Mouse (Mus musculus) cortical plate, adult 2 months (tissue): ENCODE results near the gene Tmco1. TPM values are rescaled to one million over a fixed set of nuclear protein-coding genes. Genes with fewer than 3 reads are reported as not detected.
A peak's percentile ranks its signal among the peaks of the same experiment; 100 is the strongest.

Experiments
- H3K27ac ChIP-seq: fragments of 200-500 bp; 2 replicates; pipeline ENCODE4 v1.5.1; 2012; ENCODE audit warnings: low read length, control low read depth, inconsistent platforms; ENCODE audit not compliant: insufficient read depth
- H3K4me1 ChIP-seq: fragments of 200-500 bp; 2 replicates; pipeline ENCODE4 v1.6.1; 2011; ENCODE audit warnings: low read length; ENCODE audit not compliant: control insufficient read depth, insufficient read depth
- H3K4me3 ChIP-seq: fragments of 200-500 bp; 2 replicates; pipeline ENCODE4 v1.5.1; 2011; ENCODE audit warnings: mild to moderate bottlenecking, low read length, control low read depth; ENCODE audit not compliant: insufficient read depth
- CTCF ChIP-seq: fragments of 200-500 bp; IDR thresholded peaks from 2 replicates; pipeline ENCODE4 v1.5.1; 2011; ENCODE audit warnings: mild to moderate bottlenecking, control low read depth, low read length; ENCODE audit not compliant: insufficient read depth; ENCODE audit errors: extremely low read depth
- POLR2A ChIP-seq: fragments of 200-500 bp; IDR thresholded peaks from 2 replicates; pipeline ENCODE4 v1.6.1; 2011; ENCODE audit warnings: mild to moderate bottlenecking, low read length, control low read depth; ENCODE audit not compliant: insufficient read depth; ENCODE audit errors: extremely low read depth
- polyA plus RNA-seq: library from polyadenylated mRNA; depleted of rRNA; stranded (reverse); fragments of >200 nt; gene quantifications from 2 replicates; pipeline ENCODE4 v1.2.3, GENCODE M21; 2012

The Tmco1 gene
- polyA plus RNA-seq, 1 experiment: 70.4 TPM

GRCm38 (mm10) chr1:167283441-167284257 lies 24.5 kb upstream of the Tmco1 start:
- peak overlapping the region; percentile 74; the same call in 1 of the 2 replicates for H3K27ac ChIP-seq
- H3K4me3 ChIP-seq: peak overlapping the region; percentile 52
- no peak for TF ChIP-seq CTCF
- TF ChIP-seq POLR2A: peak; percentile 61; the same call in 1 of the 2 replicates

GRCm38 (mm10) chr1:167284258-167284836 lies 23.8 kb upstream of the Tmco1 start:
- Histone ChIP-seq H3K4me3 (peak overlapping the region; percentile 52), H3K4me1 (peaks cover 4% of the 10 kb centered on the region), H3K27ac (peak overlapping the region; percentile 74)
- TF ChIP-seq POLR2A (no peak), CTCF (no peak)

More at GRCm38 (mm10) chr1:167283441-167284257, 24.5 kb upstream of the Tmco1 start:
- peaks cover 2% of the 10 kb centered on the region; the same call in 1 of the 2 replicates for H3K4me1 ChIP-seq

- H3K4me1 ChIP-seq: peaks cover 4% of the 10 kb centered on the region
- H3K27ac ChIP-seq: peak overlapping the region; percentile 74
These were observed 23.3 kb upstream of the Tmco1 start for GRCm38 (mm10) chr1:167284837-167285319.

GRCm38 (mm10) chr1:167285320-167285355 lies 23.0 kb upstream of the Tmco1 start, which contains the start of gene Uck2:
Gene Uck2 (minus strand): TSS chr1:167285320.
- Histone ChIP-seq H3K4me1 (peaks cover 4% of the 10 kb centered on the region), H3K4me3 (peak within 1 kb of the TSS; percentile 52), H3K27ac (peak within 1 kb of the TSS; percentile 74)
- TF ChIP-seq POLR2A (no peak), CTCF (no peak)

More at GRCm38 (mm10) chr1:167284837-167285319, 23.3 kb upstream of the Tmco1 start:
- peak overlapping the region; percentile 52 for H3K4me3 ChIP-seq
- TF ChIP-seq CTCF (no peak), POLR2A (peak; percentile 63; the same call in 1 of the 2 replicates)

- peaks cover 4% of the 10 kb centered on the region for H3K4me1 ChIP-seq
- no peak overlapping the region for H3K27ac ChIP-seq
- peak overlapping the region; percentile 52 for H3K4me3 ChIP-seq
- no peak for TF ChIP-seq POLR2A
These were observed 22.8 kb upstream of the Tmco1 start for GRCm38 (mm10) chr1:167285356-167285755.

GRCm38 (mm10) chr1:167287156-167287555 lies 21.0 kb upstream of the Tmco1 start:
- Histone ChIP-seq H3K27ac (no peak overlapping the region), H3K4me1 (peaks cover 4% of the 10 kb centered on the region), H3K4me3 (no peak overlapping the region)
- TF ChIP-seq CTCF: no peak
- no peak for TF ChIP-seq POLR2A

DNA sequence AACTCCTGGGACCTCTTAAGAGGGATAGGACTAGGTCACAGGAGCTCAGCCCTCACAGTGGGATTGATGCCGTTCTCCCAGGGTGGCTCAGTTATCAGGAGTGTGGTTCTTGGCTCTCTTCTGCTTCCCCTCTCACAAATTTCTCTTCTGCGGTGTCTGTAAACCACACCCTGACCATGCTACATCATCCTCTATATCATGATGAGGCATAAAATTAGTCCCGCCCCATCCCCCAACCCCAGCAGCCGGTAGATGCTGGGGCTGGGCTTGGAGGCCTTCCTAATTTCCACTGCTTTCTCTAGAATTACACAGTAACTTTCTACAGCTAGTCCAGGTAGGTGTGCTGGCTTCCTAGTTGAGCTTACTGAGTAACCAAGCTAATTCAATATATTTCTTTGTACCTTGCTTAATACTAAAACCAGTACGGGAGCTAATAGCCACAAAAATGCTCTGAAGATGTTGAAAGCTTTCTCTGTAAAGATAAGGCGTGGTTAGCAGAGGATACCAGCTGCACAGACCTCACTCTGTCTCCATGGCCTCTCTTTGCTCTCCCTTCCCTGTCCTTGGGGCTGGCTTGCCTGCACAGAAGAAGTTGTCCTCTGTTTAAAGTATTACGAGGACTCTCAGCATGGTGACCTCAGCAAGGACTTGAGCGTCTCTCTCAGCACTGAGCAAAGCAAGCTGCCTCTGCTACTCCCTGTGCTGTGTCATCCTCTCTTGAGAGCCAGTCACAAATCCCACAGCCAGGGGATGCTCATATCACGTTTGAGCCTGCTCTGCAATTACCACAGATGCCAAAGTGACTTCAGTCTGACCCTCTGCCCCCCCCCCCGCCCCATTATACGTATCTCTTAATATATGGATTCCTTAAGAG lies 19.3 kb upstream of the Tmco1 start:
- no peak overlapping the region for H3K27ac ChIP-seq
- H3K4me3 ChIP-seq: no peak overlapping the region
- H3K4me1 ChIP-seq: peaks cover 4% of the 10 kb centered on the region
- TF ChIP-seq POLR2A: no peak
- no peak for TF ChIP-seq CTCF

- Histone ChIP-seq H3K27ac (no peak overlapping the region), H3K4me1 (peaks cover 4% of the 10 kb centered on the region), H3K4me3 (no peak overlapping the region)
- TF ChIP-seq CTCF (no peak), POLR2A (no peak)
These were observed 18.5 kb upstream of the Tmco1 start for GRCm38 (mm10) chr1:167289567-167290262.

- no peak for TF ChIP-seq POLR2A
- TF ChIP-seq CTCF: no peak
- H3K27ac ChIP-seq: no peak overlapping the region
- H3K4me3 ChIP-seq: no peak overlapping the region
These were observed 17.9 kb upstream of the Tmco1 start for GRCm38 (mm10) chr1:167290263-167290592.

GRCm38 (mm10) chr1:167291610-167292009 lies 16.6 kb upstream of the Tmco1 start:
- Histone ChIP-seq H3K4me3 (no peak overlapping the region), H3K27ac (no peak overlapping the region), H3K4me1 (peaks cover 2% of the 10 kb centered on the region)
- TF ChIP-seq CTCF (no peak), POLR2A (no peak)

More at GRCm38 (mm10) chr1:167290263-167290592, 17.9 kb upstream of the Tmco1 start:
- H3K4me1 ChIP-seq: peaks cover 4% of the 10 kb centered on the region
